Mouse (Mus musculus) lung, embryonic 15.5 days (tissue): ENCODE data around the gene Lrrc26. TPM values are rescaled to one million over a fixed set of nuclear protein-coding genes. Genes with fewer than 3 reads are reported as not detected.
A peak's percentile ranks its signal among the peaks of the same experiment; 100 is the strongest.

ENCODE experiments used
- ATAC-seq: fragments of 200-750 bp; cut with Nextera tagmentation; 2 replicates; pipeline ENCODE4 v1.8.0; 2017; ENCODE audit warnings: moderate number of reproducible peaks, borderline replicate concordance; ENCODE audit not compliant: low FRiP score, low TSS enrichment; ENCODE audit errors: extremely low read depth
- H3K27ac ChIP-seq: fragments of 300-500 bp; sonication (generic); 2 replicates; pipeline ENCODE4 v1.5.1; 2015; ENCODE audit warnings: moderate library complexity, mild to moderate bottlenecking, inconsistent platforms
- H3K27me3 ChIP-seq: fragments of 300-500 bp; sonication (generic); 2 replicates; pipeline ENCODE4 v1.6.1; 2015; ENCODE audit warnings: inconsistent platforms
- H3K36me3 ChIP-seq: fragments of 300-500 bp; sonication (generic); 2 replicates; pipeline ENCODE4 v1.6.1; 2015; ENCODE audit warnings: inconsistent platforms
- H3K4me1 ChIP-seq: fragments of 300-500 bp; sonication (generic); 2 replicates; pipeline ENCODE4 v1.6.1; 2015; ENCODE audit warnings: inconsistent platforms
- H3K4me2 ChIP-seq: fragments of 300-500 bp; sonication (generic); 2 replicates; pipeline ENCODE4 v1.6.1; 2015; ENCODE audit warnings: inconsistent platforms, mild to moderate bottlenecking, moderate library complexity
- H3K4me3 ChIP-seq: fragments of 300-500 bp; sonication (generic); 2 replicates; pipeline ENCODE4 v1.5.1; 2015; ENCODE audit warnings: mild to moderate bottlenecking, inconsistent platforms
- H3K9ac ChIP-seq: fragments of 300-500 bp; sonication (generic); 2 replicates; pipeline ENCODE4 v1.6.1; 2015; ENCODE audit warnings: inconsistent platforms
- H3K9me3 ChIP-seq: fragments of 300-500 bp; sonication (generic); 2 replicates; pipeline ENCODE4 v1.6.1; 2016; ENCODE audit warnings: inconsistent platforms
- WGBS: fragments of 180-500 bp; shearing (Covaris S2); methylation state at CpG from one replicate; pipeline ENCODE4 v1.1.7; 2015; 5-methylcytosine and 5-hydroxymethylcytosine counted together
- polyA plus RNA-seq: library from polyadenylated mRNA; unstranded; fragments of >200 nt; fragmentation: Nextera tagmentation; extraction: Ambion mirVana; gene quantifications from 2 replicates; pipeline ENCODE4 v1.2.1, GENCODE M21; 2015

Lrrc26 gene
- polyA plus RNA-seq, 1 experiment from 2014 or later: 4.5 TPM

GRCm38 (mm10) chr2:25290101-25290815 lies 543 bp downstream of the Lrrc26 start:
- 2% methylated on average over 54 of the region's 54 CpGs for WGBS
- Histone ChIP-seq H3K4me1 (peaks cover 52% of the 10 kb centered on the region), H3K9ac (no peak overlapping the region), H3K4me2 (peak overlapping the region; percentile 38), H3K27me3 (peaks cover 66% of the 10 kb centered on the region), H3K36me3 (peaks cover 5% of the 10 kb centered on the region), H3K27ac (no peak overlapping the region), H3K4me3 (peak overlapping the region; percentile 35), H3K9me3 (no peaks in the 10 kb centered on the region)
- ATAC-seq: no peak

GRCm38 (mm10) chr2:25290816-25291130 lies 1.1 kb downstream of the Lrrc26 start:
- Histone ChIP-seq H3K9ac (no peak overlapping the region), H3K4me1 (peaks cover 50% of the 10 kb centered on the region), H3K36me3 (peaks cover 3% of the 10 kb centered on the region; the same call in 1 of the 2 replicates), H3K9me3 (no peaks in the 10 kb centered on the region), H3K27ac (no peak overlapping the region), H3K4me2 (peak overlapping the region; percentile 38), H3K4me3 (peak overlapping the region; percentile 35; the same call in 1 of the 2 replicates), H3K27me3 (peaks cover 71% of the 10 kb centered on the region)
- 4% methylated on average over 18 of the region's 18 CpGs for WGBS
- ATAC-seq: no peak

GRCm38 (mm10) chr2:25291184-25292053 lies 1.7 kb downstream of the Lrrc26 start:
- Histone ChIP-seq H3K27me3 (peaks cover 77% of the 10 kb centered on the region), H3K9ac (no peak overlapping the region; the same call in 1 of the 2 replicates), H3K9me3 (no peaks in the 10 kb centered on the region), H3K4me3 (peak overlapping the region; percentile 35; the same call in 1 of the 2 replicates), H3K27ac (no peak overlapping the region), H3K4me2 (peak overlapping the region; percentile 61), H3K4me1 (peaks cover 44% of the 10 kb centered on the region), H3K36me3 (no peaks in the 10 kb centered on the region)
- no peak for ATAC-seq
- 7% methylated on average over 32 of the region's 32 CpGs for WGBS

- Histone ChIP-seq H3K27ac (no peak overlapping the region), H3K9ac (no peak overlapping the region), H3K27me3 (peaks cover 82% of the 10 kb centered on the region), H3K4me3 (peak overlapping the region; percentile 35), H3K4me1 (peaks cover 37% of the 10 kb centered on the region), H3K4me2 (peak overlapping the region; percentile 61), H3K36me3 (no peaks in the 10 kb centered on the region), H3K9me3 (no peaks in the 10 kb centered on the region)
- 4% methylated on average over 40 of the region's 43 CpGs for WGBS
- peak; percentile 15; the same call in 1 of the 2 replicates for ATAC-seq
These were observed 2.4 kb downstream of the Lrrc26 start for GRCm38 (mm10) chr2:25292054-25292544.

GRCm38 (mm10) chr2:25292856-25293255 lies 3.1 kb downstream of the Lrrc26 start:
- 5% methylated on average over 1 of the region's 1 CpGs for WGBS
- no peak for ATAC-seq
- Histone ChIP-seq H3K27me3 (peaks cover 86% of the 10 kb centered on the region), H3K9me3 (no peaks in the 10 kb centered on the region), H3K4me1 (peaks cover 29% of the 10 kb centered on the region), H3K9ac (no peak overlapping the region), H3K36me3 (no peaks in the 10 kb centered on the region), H3K4me2 (peak overlapping the region; percentile 61), H3K27ac (no peak overlapping the region), H3K4me3 (no peak overlapping the region)

GRCm38 (mm10) chr2:25293706-25294105 lies 4.0 kb downstream of the Lrrc26 start:
- Histone ChIP-seq H3K36me3 (no peaks in the 10 kb centered on the region), H3K4me3 (no peak overlapping the region), H3K27me3 (peaks cover 77% of the 10 kb centered on the region), H3K9ac (no peak overlapping the region), H3K4me1 (peaks cover 24% of the 10 kb centered on the region), H3K4me2 (no peak overlapping the region), H3K9me3 (no peaks in the 10 kb centered on the region), H3K27ac (no peak overlapping the region)
- 72% methylated on average over 9 of the region's 9 CpGs for WGBS
- ATAC-seq: no peak

- ATAC-seq: no peak
- no peaks in the 10 kb centered on the region for H3K36me3 ChIP-seq
- WGBS: 70% methylated on average over 8 of the region's 8 CpGs
These were observed 7.4 kb downstream of the Lrrc26 start for GRCm38 (mm10) chr2:25297093-25297492.

GRCm38 (mm10) chr2:25298046-25298445 lies 8.3 kb downstream of the Lrrc26 start:
- Histone ChIP-seq H3K27ac (no peak overlapping the region), H3K9me3 (no peaks in the 10 kb centered on the region), H3K27me3 (peaks cover 38% of the 10 kb centered on the region), H3K9ac (no peak overlapping the region), H3K4me3 (no peak overlapping the region), H3K36me3 (no peaks in the 10 kb centered on the region), H3K4me2 (no peak overlapping the region), H3K4me1 (no peaks in the 10 kb centered on the region)
- 73% methylated on average over 10 of the region's 10 CpGs for WGBS
- no peak for ATAC-seq

More at GRCm38 (mm10) chr2:25297093-25297492, 7.4 kb downstream of the Lrrc26 start:
- H3K4me1 ChIP-seq: peaks cover 7% of the 10 kb centered on the region; the same call in 1 of the 2 replicates
- no peak overlapping the region for H3K4me3 ChIP-seq
- no peak overlapping the region for H3K9ac ChIP-seq
- no peak overlapping the region for H3K27ac ChIP-seq
- H3K9me3 ChIP-seq: no peaks in the 10 kb centered on the region
- peaks cover 43% of the 10 kb centered on the region for H3K27me3 ChIP-seq
- H3K4me2 ChIP-seq: no peak overlapping the region

- H3K27me3 ChIP-seq: peaks cover 43% of the 10 kb centered on the region
- WGBS: 63% methylated on average over 3 of the region's 3 CpGs
These were observed 13.7 kb downstream of the Lrrc26 start for GRCm38 (mm10) chr2:25303452-25303851.

GRCm38 (mm10) chr2:25303931-25304656 lies 14.4 kb downstream of the Lrrc26 start:
- no peaks in the 10 kb centered on the region for H3K9me3 ChIP-seq
- H3K27me3 ChIP-seq: peaks cover 50% of the 10 kb centered on the region
- H3K4me1 ChIP-seq: peaks cover 10% of the 10 kb centered on the region
- no peaks in the 10 kb centered on the region for H3K36me3 ChIP-seq
- H3K4me2 ChIP-seq: peak overlapping the region; percentile 79; the same call in 1 of the 2 replicates
- peak overlapping the region; percentile 44 for H3K4me3 ChIP-seq
- ATAC-seq: no peak
- WGBS: 64% methylated on average over 7 of the region's 7 CpGs
- no peak overlapping the region for H3K27ac ChIP-seq
- no peak overlapping the region for H3K9ac ChIP-seq

More at GRCm38 (mm10) chr2:25303452-25303851, 13.7 kb downstream of the Lrrc26 start:
- Histone ChIP-seq H3K9ac (no peak overlapping the region), H3K4me3 (no peak overlapping the region), H3K4me2 (no peak overlapping the region), H3K4me1 (peaks cover 10% of the 10 kb centered on the region), H3K9me3 (no peaks in the 10 kb centered on the region), H3K27ac (no peak overlapping the region), H3K36me3 (no peaks in the 10 kb centered on the region)
- peak; percentile 12; the same call in 1 of the 2 replicates for ATAC-seq
